Mouse (Mus musculus): ENCODE data around the gene Aoah. TPM values are rescaled to one million over a fixed set of nuclear protein-coding genes. Genes with fewer than 3 reads are reported as not detected.

Gene Aoah
- 1.6 and 2.0 TPM in 2 replicates for polyA plus RNA-seq (2015; fragmentation: Nextera tagmentation; extraction: Ambion mirVana)

DNA sequence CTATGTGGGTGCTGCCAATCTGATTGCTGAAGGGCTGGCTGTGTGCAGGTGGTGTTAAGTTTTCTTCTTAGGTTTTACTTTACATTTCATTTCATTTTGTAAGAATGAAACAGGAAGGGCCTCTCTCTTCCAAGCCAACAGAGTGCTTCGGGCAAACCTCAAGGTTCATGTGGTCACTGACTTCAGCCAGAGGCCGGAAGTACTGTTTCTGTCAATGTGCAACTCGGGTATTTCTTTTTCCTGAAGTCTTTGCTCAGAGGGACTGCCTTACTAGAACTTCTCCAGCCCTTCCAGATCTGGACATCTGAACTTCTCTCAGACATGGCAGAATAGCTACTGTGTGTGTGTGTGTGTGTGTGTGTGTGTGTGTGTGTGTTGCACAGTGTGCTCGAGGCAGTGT, at the start of gene Aoah:
Aoah (plus strand) TSS at position 213 of the 400 bp plus-strand sequence.
- Histone ChIP-seq H3K27me3 (no peaks in the 10 kb centered on the region), H3K9me3 (replicated peaks) (no peaks in the 10 kb centered on the region), H3K36me3 (no peaks in the 10 kb centered on the region), H3K9ac (no peak within 1 kb of the TSS), H3K4me3 (replicated peaks) (no peak within 1 kb of the TSS), H3K27ac (no peak within 1 kb of the TSS), H3K4me2 (no peak within 1 kb of the TSS), H3K4me1 (no peaks in the 10 kb centered on the region)
- WGBS: 70% methylated on average over 4 of the region's 4 CpGs
- ATAC-seq (replicated peaks; ENCODE audit: low FRiP score): no peak

DNA sequence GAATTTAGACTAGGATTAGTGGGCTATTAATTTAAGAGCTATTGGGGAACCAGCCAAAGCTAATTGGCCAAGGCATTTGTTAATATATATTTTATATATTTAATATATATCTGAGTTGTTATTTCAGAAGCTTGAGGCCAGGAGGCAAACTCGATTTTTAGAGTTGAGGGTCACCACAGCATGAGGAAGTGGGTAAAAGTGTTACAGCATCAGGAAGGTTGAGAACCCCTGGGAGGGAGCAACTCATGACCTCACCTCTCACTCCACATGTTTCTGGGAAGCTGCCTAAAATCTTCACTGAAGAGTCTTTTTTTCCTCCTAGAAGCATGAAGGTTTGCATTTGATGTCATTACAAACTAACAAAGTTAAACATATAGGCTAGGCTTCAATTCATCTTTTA, 39.1 kb upstream of the Aoah start:
- Histone ChIP-seq H3K36me3 (no peaks in the 10 kb centered on the region), H3K9ac (no peak overlapping the region), H3K9me3 (replicated peaks) (no peaks in the 10 kb centered on the region), H3K27me3 (no peaks in the 10 kb centered on the region), H3K4me2 (no peak overlapping the region), H3K4me1 (no peaks in the 10 kb centered on the region), H3K27ac (no peak overlapping the region), H3K4me3 (replicated peaks) (no peak overlapping the region)
- no peak for ATAC-seq (replicated peaks; ENCODE audit: low FRiP score)
- 72% methylated on average over 1 of the region's 1 CpGs for WGBS

DNA sequence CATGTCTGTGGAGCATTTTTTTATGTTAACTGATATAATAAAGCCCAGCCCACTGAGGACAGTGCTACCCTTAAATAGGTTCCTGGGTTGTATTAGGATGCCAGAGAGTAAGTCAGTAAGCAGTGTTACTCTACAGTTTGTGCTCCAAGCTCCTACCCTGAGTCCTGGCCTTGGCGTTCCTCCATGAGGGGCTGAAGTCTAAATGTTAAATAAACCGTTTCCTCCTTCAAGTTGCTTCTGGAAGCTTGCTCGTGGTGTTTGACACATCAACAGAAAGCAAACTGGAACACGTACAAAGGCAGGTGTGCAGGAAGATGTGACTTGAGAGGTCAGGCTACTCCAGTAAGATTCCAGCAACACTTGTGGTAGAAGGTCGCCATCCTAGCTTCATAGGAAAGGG, 10.3 kb upstream of the Aoah start:
- H3K9me3 ChIP-seq (replicated peaks): no peaks in the 10 kb centered on the region
- H3K36me3 ChIP-seq: no peaks in the 10 kb centered on the region
- WGBS: 81% methylated on average over 5 of the region's 5 CpGs
- H3K4me3 ChIP-seq (replicated peaks): no peak overlapping the region
- no peak overlapping the region for H3K9ac ChIP-seq
- no peaks in the 10 kb centered on the region for H3K4me1 ChIP-seq
- H3K27ac ChIP-seq: no peak overlapping the region
- no peak overlapping the region for H3K4me2 ChIP-seq
- no peaks in the 10 kb centered on the region for H3K27me3 ChIP-seq
- ATAC-seq (replicated peaks; ENCODE audit: low FRiP score): no peak

DNA sequence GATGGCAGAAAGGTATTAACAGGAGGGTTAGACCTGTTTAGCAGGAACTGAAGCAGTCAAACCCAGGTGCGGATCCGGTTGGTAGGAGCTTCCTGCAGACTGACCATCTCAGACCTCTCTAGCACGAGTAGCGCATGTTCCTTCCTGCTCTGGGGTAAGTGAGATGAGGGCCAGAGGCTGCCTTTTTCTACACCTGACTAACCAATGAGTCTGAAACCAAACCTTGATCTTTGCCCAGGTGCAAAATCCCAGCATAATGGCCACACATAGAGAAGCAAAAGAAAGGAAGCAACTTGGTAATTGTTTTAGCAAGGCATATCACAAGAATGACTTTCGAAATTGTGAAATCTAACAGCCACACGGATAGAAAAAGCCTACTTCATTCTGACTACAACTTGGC, 9.9 kb upstream of the Aoah start:
- Histone ChIP-seq H3K36me3 (no peaks in the 10 kb centered on the region), H3K27ac (no peak overlapping the region), H3K9me3 (replicated peaks) (no peaks in the 10 kb centered on the region), H3K9ac (no peak overlapping the region), H3K4me1 (no peaks in the 10 kb centered on the region), H3K27me3 (no peaks in the 10 kb centered on the region), H3K4me3 (replicated peaks) (no peak overlapping the region), H3K4me2 (no peak overlapping the region)
- WGBS: 83% methylated on average over 6 of the region's 6 CpGs
- no peak for ATAC-seq (replicated peaks; ENCODE audit: low FRiP score)

DNA sequence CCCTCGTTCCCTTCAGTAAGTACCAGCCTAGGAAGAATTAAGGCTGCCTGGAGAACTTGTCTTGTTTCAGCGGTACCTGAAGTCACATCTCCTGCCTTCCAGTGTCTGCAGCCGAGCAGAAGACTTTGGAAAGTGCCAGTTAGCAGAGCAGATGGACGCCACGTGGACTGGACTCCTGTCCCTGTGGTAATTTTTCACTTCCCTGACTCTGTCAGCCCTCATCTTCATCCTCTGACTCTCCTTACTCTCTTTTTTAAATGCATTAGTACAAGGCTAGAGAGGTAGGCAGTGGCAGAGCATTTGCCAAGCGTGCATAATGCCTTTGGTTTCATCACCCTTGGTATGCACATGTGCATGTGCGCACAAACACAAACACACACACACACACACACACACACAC, 8.0 kb upstream of the Aoah start:
- H3K27me3 ChIP-seq: no peaks in the 10 kb centered on the region
- no peaks in the 10 kb centered on the region for H3K4me1 ChIP-seq
- H3K27ac ChIP-seq: no peak overlapping the region
- H3K9me3 ChIP-seq (replicated peaks): no peaks in the 10 kb centered on the region
- no peak overlapping the region for H3K9ac ChIP-seq
- no peak for ATAC-seq (replicated peaks; ENCODE audit: low FRiP score)
- no peak overlapping the region for H3K4me2 ChIP-seq
- H3K36me3 ChIP-seq: no peaks in the 10 kb centered on the region
- no peak overlapping the region for H3K4me3 ChIP-seq (replicated peaks)
- WGBS: 88% methylated on average over 7 of the region's 7 CpGs

DNA sequence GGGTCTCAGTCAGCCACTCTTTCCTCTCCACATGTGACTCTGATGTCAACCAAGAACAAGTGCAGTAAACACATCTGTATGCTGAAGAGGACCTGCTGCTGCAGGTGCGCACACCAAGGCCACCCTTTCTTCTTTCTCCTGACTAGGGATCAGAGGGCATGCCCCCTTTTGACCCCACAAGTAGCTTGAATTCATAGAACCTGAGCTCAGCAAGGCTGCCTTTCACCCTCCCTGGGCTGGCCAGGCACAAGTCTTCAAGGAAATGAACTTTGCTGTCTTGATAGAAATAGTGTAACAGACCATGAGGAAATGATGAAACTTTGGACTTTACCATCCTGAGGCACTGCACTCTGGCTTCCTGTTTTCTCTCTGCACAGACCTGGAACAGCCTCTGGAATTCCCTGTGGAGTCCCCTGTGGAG, 7.1 kb upstream of the Aoah start:
- ATAC-seq (replicated peaks; ENCODE audit: low FRiP score): 0 out of 2 replicates have a peak, but pooled peaks have one; percentile 49
- H3K9ac ChIP-seq: no peak overlapping the region
- H3K27ac ChIP-seq: no peak overlapping the region
- no peaks in the 10 kb centered on the region for H3K9me3 ChIP-seq (replicated peaks)
- WGBS: 75% methylated on average over 1 of the region's 1 CpGs
- H3K4me1 ChIP-seq: no peaks in the 10 kb centered on the region
- H3K4me2 ChIP-seq: no peak overlapping the region
- H3K36me3 ChIP-seq: no peaks in the 10 kb centered on the region
- no peak overlapping the region for H3K4me3 ChIP-seq (replicated peaks)
- H3K27me3 ChIP-seq: no peaks in the 10 kb centered on the region

DNA sequence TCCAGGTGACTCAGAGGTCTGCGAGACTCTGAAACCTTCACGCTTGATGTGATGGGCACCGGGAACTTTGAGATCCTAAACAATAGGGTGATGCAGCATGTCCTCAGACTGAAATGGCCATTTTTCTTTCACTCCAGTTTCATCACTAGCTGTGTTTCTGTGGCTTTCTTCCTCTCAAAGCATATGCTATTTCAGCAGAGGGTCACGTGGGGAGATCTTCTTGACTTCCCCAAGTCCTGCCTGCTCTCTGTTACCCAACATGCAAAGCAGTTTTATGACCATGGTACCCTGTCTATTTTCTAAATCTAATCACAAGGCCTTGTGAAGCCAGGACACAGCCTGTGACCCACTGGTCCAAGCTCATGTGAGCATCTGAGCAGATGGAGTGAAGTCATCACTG, 6.0 kb upstream of the Aoah start:
- Histone ChIP-seq H3K9me3 (replicated peaks) (no peaks in the 10 kb centered on the region), H3K9ac (no peak overlapping the region), H3K4me2 (no peak overlapping the region), H3K4me1 (no peaks in the 10 kb centered on the region), H3K27ac (no peak overlapping the region), H3K27me3 (no peaks in the 10 kb centered on the region), H3K36me3 (no peaks in the 10 kb centered on the region), H3K4me3 (replicated peaks) (no peak overlapping the region)
- no peak for ATAC-seq (replicated peaks; ENCODE audit: low FRiP score)
- 78% methylated on average over 4 of the region's 4 CpGs for WGBS

DNA sequence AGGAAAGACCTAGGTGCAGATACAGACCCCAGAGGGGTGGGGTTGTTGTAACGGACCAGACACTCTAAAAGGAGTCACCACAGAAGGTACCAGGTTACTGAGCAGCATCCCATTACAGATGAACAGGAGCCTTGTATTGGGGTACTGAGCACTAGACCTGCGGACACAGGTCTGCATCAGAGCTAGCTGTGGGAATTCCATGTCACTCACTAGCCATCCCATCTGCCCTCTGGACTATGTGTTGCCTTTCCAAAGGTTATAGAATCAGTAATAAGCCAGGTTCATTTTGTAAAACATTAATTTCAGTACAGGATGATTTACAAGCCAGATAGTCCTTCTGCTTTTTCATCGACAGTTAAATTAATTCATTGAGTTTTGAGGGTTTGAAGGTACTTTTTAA, 2.7 kb downstream of the Aoah start:
- no peak overlapping the region for H3K9ac ChIP-seq
- 77% methylated on average over 3 of the region's 3 CpGs for WGBS
- H3K27me3 ChIP-seq: no peaks in the 10 kb centered on the region
- H3K4me1 ChIP-seq: peaks cover 3% of the 10 kb centered on the region; the same call in 1 of the 2 replicates
- no peak for ATAC-seq (replicated peaks; ENCODE audit: low FRiP score)
- H3K9me3 ChIP-seq (replicated peaks): no peaks in the 10 kb centered on the region
- H3K36me3 ChIP-seq: no peaks in the 10 kb centered on the region
- no peak overlapping the region for H3K4me3 ChIP-seq (replicated peaks)
- H3K4me2 ChIP-seq: no peak overlapping the region
- H3K27ac ChIP-seq: no peak overlapping the region

DNA sequence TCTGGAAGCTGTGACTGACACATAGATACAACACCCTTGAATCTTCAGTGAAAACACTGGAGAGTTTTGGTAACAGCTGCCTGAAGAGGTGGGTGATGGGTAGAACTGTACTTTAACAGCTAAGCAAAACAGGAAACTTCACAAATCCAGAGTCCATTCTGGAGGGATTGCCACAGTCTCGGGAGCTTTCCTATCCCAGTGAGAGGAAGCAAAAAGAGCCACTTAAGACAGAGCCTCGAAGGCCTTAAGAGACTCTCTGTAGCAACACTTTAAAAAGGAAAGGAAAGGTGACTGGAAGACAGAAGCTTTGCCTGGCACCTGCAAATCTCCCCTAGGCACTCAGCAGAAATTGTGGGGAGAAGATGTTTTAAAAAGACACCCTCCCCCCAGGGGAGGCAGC, 4.6 kb downstream of the Aoah start:
- Histone ChIP-seq H3K27ac (no peak overlapping the region), H3K27me3 (no peaks in the 10 kb centered on the region), H3K9me3 (replicated peaks) (no peaks in the 10 kb centered on the region), H3K9ac (no peak overlapping the region), H3K36me3 (no peaks in the 10 kb centered on the region), H3K4me1 (peaks cover 3% of the 10 kb centered on the region; the same call in 1 of the 2 replicates), H3K4me2 (no peak overlapping the region), H3K4me3 (replicated peaks) (no peak overlapping the region)
- ATAC-seq (replicated peaks; ENCODE audit: low FRiP score): no peak
- 57% methylated on average over 2 of the region's 2 CpGs for WGBS

DNA sequence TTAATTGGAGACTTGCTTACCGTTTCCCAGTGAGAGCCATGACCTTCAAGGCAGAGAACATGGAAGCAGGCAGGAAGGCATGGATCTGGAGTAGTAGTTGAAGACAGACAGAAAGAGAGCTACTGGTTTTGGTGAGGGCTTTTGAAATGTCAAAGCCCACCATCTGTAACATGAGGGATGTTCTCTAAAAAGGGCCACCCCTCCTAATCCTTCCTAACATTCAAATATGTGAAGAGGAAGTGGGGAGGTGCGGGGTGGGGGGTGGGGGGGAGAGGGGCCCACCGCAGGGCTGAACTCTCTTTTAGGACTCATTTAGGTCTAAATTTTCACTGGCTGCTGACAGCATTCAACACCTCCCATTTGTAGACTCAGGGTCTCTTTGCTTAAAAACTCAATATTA, 5.9 kb downstream of the Aoah start:
- ATAC-seq (replicated peaks; ENCODE audit: low FRiP score): no peak
- no peaks in the 10 kb centered on the region for H3K9me3 ChIP-seq (replicated peaks)
- H3K36me3 ChIP-seq: no peaks in the 10 kb centered on the region
- H3K4me3 ChIP-seq (replicated peaks): no peak overlapping the region
- no peak overlapping the region for H3K4me2 ChIP-seq
- 57% methylated on average over 3 of the region's 3 CpGs for WGBS
- no peak overlapping the region for H3K9ac ChIP-seq
- H3K27ac ChIP-seq: no peak overlapping the region
- H3K27me3 ChIP-seq: no peaks in the 10 kb centered on the region
- H3K4me1 ChIP-seq: peaks cover 3% of the 10 kb centered on the region; the same call in 1 of the 2 replicates

DNA sequence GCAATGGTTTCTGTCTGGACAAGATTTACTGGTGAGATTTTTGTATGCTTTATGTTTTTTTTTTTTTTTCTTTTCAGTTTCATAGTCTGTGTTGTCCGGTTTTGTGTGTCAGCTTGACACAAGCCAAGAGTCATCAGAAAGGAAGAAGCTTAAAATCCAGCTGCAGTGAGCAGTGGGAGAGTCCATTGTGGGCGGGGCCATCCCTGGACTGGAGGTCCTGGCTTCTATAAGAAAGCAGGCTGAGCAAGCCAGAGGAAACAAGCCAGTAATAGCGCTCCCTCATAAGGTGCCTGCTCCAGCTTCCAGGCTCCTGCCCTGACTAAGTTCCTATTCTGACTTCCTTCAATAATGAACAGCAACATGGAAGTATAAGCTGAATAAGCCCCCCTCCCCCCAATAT, 6.7 kb downstream of the Aoah start:
- Histone ChIP-seq H3K9me3 (replicated peaks) (no peaks in the 10 kb centered on the region), H3K4me1 (peaks cover 3% of the 10 kb centered on the region; the same call in 1 of the 2 replicates), H3K4me2 (no peak overlapping the region), H3K36me3 (no peaks in the 10 kb centered on the region), H3K27ac (no peak overlapping the region), H3K9ac (no peak overlapping the region), H3K4me3 (replicated peaks) (no peak overlapping the region), H3K27me3 (no peaks in the 10 kb centered on the region)
- 45% methylated on average over 3 of the region's 3 CpGs for WGBS
- ATAC-seq (replicated peaks; ENCODE audit: low FRiP score): peak; percentile 81

DNA sequence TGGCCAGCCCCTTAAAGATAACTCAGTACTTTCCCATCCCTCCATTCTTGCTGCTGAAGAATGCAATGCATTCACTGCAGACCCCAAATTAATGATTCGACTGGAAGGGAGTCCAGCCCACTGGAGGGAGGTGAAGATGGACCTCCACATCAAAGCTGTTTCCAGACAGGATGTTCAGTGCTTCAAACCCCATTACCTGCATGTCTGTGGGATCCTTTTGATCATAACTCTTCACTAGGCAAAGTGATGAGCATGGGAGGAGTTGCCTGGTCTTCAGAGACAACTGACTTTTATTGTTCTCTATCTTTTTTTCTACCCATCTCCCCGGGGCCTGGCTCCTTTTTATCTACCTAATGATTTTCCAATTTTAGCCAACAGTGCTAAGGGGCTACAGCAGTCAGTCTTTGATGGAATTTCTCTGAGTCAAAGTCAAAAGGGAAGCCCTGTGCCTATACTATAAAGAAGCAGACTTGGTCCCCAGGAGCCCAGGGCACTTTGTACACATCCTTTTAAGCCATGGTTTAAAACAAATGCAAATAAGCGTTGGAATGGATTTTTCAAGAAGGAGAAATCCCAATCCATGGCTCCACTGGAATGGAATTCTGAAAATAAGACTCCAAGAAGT, 18.0 kb downstream of the Aoah start:
- Histone ChIP-seq H3K4me2 (no peak overlapping the region), H3K27ac (no peak overlapping the region), H3K4me1 (no peaks in the 10 kb centered on the region), H3K36me3 (no peaks in the 10 kb centered on the region), H3K9me3 (replicated peaks) (no peaks in the 10 kb centered on the region), H3K27me3 (no peaks in the 10 kb centered on the region), H3K4me3 (replicated peaks) (no peak overlapping the region), H3K9ac (no peak overlapping the region)
- ATAC-seq (replicated peaks; ENCODE audit: low FRiP score): no peak
- WGBS: 68% methylated on average over 3 of the region's 3 CpGs

DNA sequence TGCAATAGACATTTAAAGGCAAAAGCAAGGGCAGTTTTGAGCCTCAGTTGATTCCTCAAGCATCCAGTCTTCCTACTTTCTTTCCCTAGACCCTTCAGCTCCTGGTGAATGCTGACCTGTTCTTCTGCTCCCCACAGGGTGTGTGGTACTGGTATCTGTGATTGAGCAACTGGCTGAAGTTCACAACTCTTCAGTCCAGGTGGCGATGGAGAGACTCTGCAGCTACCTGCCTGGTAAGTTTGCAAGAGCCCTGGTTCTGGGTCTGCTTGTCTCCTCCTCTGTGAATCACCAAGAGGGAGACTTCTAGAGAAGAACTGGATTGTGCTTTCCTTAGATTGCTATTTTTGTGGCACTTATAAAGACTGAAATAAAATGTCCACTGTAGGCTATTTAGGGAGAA, 22.5 kb downstream of the Aoah start:
- no peak for ATAC-seq (replicated peaks; ENCODE audit: low FRiP score)

More for the DNA sequence above, 22.5 kb downstream of the Aoah start:
- 83% methylated on average over 1 of the region's 1 CpGs for WGBS
- no peak overlapping the region for H3K9ac ChIP-seq
- no peak overlapping the region for H3K27ac ChIP-seq
- no peaks in the 10 kb centered on the region for H3K36me3 ChIP-seq
- H3K4me2 ChIP-seq: no peak overlapping the region
- H3K27me3 ChIP-seq: no peaks in the 10 kb centered on the region
- H3K9me3 ChIP-seq (replicated peaks): no peaks in the 10 kb centered on the region
- H3K4me1 ChIP-seq: no peaks in the 10 kb centered on the region
- no peak overlapping the region for H3K4me3 ChIP-seq (replicated peaks)
